Mouse (Mus musculus) G1E (cell line): Measurements from ENCODE around the gene Isca1. TPM values are rescaled to one million over a fixed set of nuclear protein-coding genes. Genes with fewer than 3 reads are reported as not detected.

Experiments
- ATAC-seq: 2 replicates; pipeline ENCODE4 v1.8.0; 2016; ENCODE audit warnings: mild to moderate bottlenecking; ENCODE audit not compliant: insufficient number of reproducible peaks, poor library complexity, low FRiP score, severe bottlenecking; ENCODE audit errors: extremely low read depth
- DNase-seq: peaks from one replicate; pipeline ENCODE4 v3.0.0; 2012; ENCODE audit warnings: low spot score
- H3K27me3 ChIP-seq: 2 replicates; pipeline ENCODE4 v1.6.1; 2012; ENCODE audit warnings: mild to moderate bottlenecking, low read length, inconsistent platforms; ENCODE audit not compliant: insufficient read depth
- H3K36me3 ChIP-seq: replicated peaks from 2 replicates; pipeline ENCODE3; 2012; ENCODE audit warnings: mild to moderate bottlenecking, inconsistent platforms
- H3K4me1 ChIP-seq: 2 replicates; pipeline ENCODE4 v1.6.1; 2012; ENCODE audit warnings: low read depth, low read length, inconsistent platforms, mixed read lengths; ENCODE audit not compliant: insufficient read depth
- H3K4me3 ChIP-seq: 2 replicates; pipeline ENCODE4 v1.5.1; 2012; ENCODE audit warnings: low read depth, mild to moderate bottlenecking, inconsistent platforms, low read length, moderate library complexity, mixed read lengths
- H3K9me3 ChIP-seq: replicated peaks from 2 replicates; pipeline ENCODE4 v1.6.1; 2012; ENCODE audit warnings: inconsistent platforms
- CTCF ChIP-seq: IDR thresholded peaks from 2 replicates; pipeline ENCODE4 v1.5.1; 2012; ENCODE audit warnings: low read depth, low read length, inconsistent platforms, mixed read lengths
- GATA1 ChIP-seq: IDR thresholded peaks from 2 replicates; pipeline ENCODE4 v1.6.1; 2012; ENCODE audit warnings: borderline replicate concordance, low read length, inconsistent platforms, mixed read lengths
- GATA2 ChIP-seq: IDR thresholded peaks from 2 replicates; pipeline ENCODE4 v1.6.1; 2012; ENCODE audit warnings: low read depth, low read length, inconsistent platforms, borderline replicate concordance
- POLR2AphosphoS5 ChIP-seq: IDR thresholded peaks from 2 replicates; pipeline ENCODE4 v1.6.1; 2012; ENCODE audit warnings: low read depth, low read length, inconsistent platforms; ENCODE audit not compliant: insufficient replicate concordance
- TAL1 ChIP-seq: conservative IDR thresholded peaks from 2 replicates; pipeline ENCODE4 v1.6.1; 2012; ENCODE audit warnings: low read depth, low read length, inconsistent platforms, mixed read lengths
- polyA plus RNA-seq: library from polyadenylated mRNA; stranded (reverse); fragments of >175 nt; gene quantifications from 2 replicates; pipeline ENCODE4 v1.2.3, GENCODE M21; 2012
- total RNA-seq, 2 experiments: library from RNA; stranded (forward) in 1 of 2; stranded (reverse) in 1 of 2; fragments of 200-1000 nt in 1 of 2; fragments of >200 nt in 1 of 2; fragmentation: Nextera tagmentation in 1 of 2; gene quantifications; 2 replicates each; pipeline ENCODE4 v1.2.3; 2014 to 2017

Isca1 gene
- total and polyA plus RNA-seq, 3 experiments: 57.0 to 309 (median 85.8) TPM

- peaks cover 41% of the 10 kb centered on the region for H3K27me3 ChIP-seq
Observed at GRCm38 (mm10) chr13:59710230-59710629, 59.4 kb downstream of the Isca1 start, which contains the start of gene Spata31d1a. Gene Spata31d1a, minus strand, starts transcription at chr13:59710330.

More at GRCm38 (mm10) chr13:59710230-59710629, 59.4 kb downstream of the Isca1 start, which contains the start of gene Spata31d1a:
- ATAC-seq (no peak), DNase-seq (no peak)
- H3K4me3 ChIP-seq: no peak within 1 kb of the TSS
- no peaks in the 10 kb centered on the region for H3K9me3 ChIP-seq
- no peaks in the 10 kb centered on the region for H3K36me3 ChIP-seq
- H3K4me1 ChIP-seq: peaks cover 23% of the 10 kb centered on the region
- TF ChIP-seq GATA2 (no peak), POLR2AphosphoS5 (no peak), CTCF (no peak), TAL1 (no peak), GATA1 (no peak)

Other genes with a start within 250 kb of the Isca1 start
- gene Agtpbp1, start 184.6 kb downstream of the Isca1 start, total RNA-seq (2014; fragmentation: Nextera tagmentation): 118 and 147 TPM in 2 replicates
- gene Agtpbp1, start 184.6 kb downstream of the Isca1 start, total RNA-seq (2017): 62.0 and 73.3 TPM in 2 replicates
- 6.0 and 6.1 TPM in 2 replicates for gene Agtpbp1, start 184.6 kb downstream of the Isca1 start, polyA plus RNA-seq
- gene Naa35, start 184.6 kb downstream of the Isca1 start, total RNA-seq (2014; fragmentation: Nextera tagmentation): 63.7 and 71.9 TPM in 2 replicates
- gene Naa35, start 184.6 kb downstream of the Isca1 start, total RNA-seq (2017): 29.5 and 31.0 TPM in 2 replicates
- gene Naa35, start 184.6 kb downstream of the Isca1 start, polyA plus RNA-seq: 8.4 and 8.5 TPM in 2 replicates
- gene Golm1, start 94.0 kb downstream of the Isca1 start, total RNA-seq (2014; fragmentation: Nextera tagmentation): 126 and 146 TPM in 2 replicates
- 134 and 139 TPM in 2 replicates for gene Golm1, start 94.0 kb downstream of the Isca1 start, total RNA-seq (2017)
- 31.5 and 32.8 TPM in 2 replicates for gene Golm1, start 94.0 kb downstream of the Isca1 start, polyA plus RNA-seq
- gene 4921517D22Rik, start 75.7 kb downstream of the Isca1 start, total RNA-seq (2014; fragmentation: Nextera tagmentation): not detected in 2 replicates
- 0.11 TPM in 1 of 2 replicates, not detected in the other for gene 4921517D22Rik, start 75.7 kb downstream of the Isca1 start, total RNA-seq (2017)
- not detected in 2 replicates for gene 4921517D22Rik, start 75.7 kb downstream of the Isca1 start, polyA plus RNA-seq
- gene Spata31d1a, start 59.5 kb downstream of the Isca1 start, total RNA-seq (2014; fragmentation: Nextera tagmentation): not detected in 2 replicates
- 0.05 and 0.12 TPM in 2 replicates for gene Spata31d1a, start 59.5 kb downstream of the Isca1 start, total RNA-seq (2017)
- not detected in 2 replicates for gene Spata31d1a, start 59.5 kb downstream of the Isca1 start, polyA plus RNA-seq
- not detected in 2 replicates for gene Spata31d1b, start 57.5 kb downstream of the Isca1 start, total RNA-seq (2014; fragmentation: Nextera tagmentation)
- 0.06 and 0.22 TPM in 2 replicates for gene Spata31d1b, start 57.5 kb downstream of the Isca1 start, total RNA-seq (2017)
- gene Spata31d1b, start 57.5 kb downstream of the Isca1 start, polyA plus RNA-seq: not detected in 2 replicates
- not detected in 2 replicates for gene Spata31d1d, start 38.1 kb downstream of the Isca1 start, total RNA-seq (2014; fragmentation: Nextera tagmentation)
- 0.05 TPM in 1 of 2 replicates, not detected in the other for gene Spata31d1d, start 38.1 kb downstream of the Isca1 start, total RNA-seq (2017)
- gene Spata31d1d, start 38.1 kb downstream of the Isca1 start, polyA plus RNA-seq: not detected in 2 replicates
- gene 1700014D04Rik, start 23.1 kb downstream of the Isca1 start, total RNA-seq (2014; fragmentation: Nextera tagmentation): not detected in 2 replicates
- 0.06 and 0.11 TPM in 2 replicates for gene 1700014D04Rik, start 23.1 kb downstream of the Isca1 start, total RNA-seq (2017)
- gene 1700014D04Rik, start 23.1 kb downstream of the Isca1 start, polyA plus RNA-seq: not detected in 2 replicates
- not detected in 2 replicates for gene Gm49354, start 12.4 kb upstream of the Isca1 start, total RNA-seq (2014; fragmentation: Nextera tagmentation)
- gene Gm49354, start 12.4 kb upstream of the Isca1 start, total RNA-seq (2017): 16.9 TPM in 1 of 2 replicates, not detected in the other
- 32.8 and 52.8 TPM in 2 replicates for gene Gm49354, start 12.4 kb upstream of the Isca1 start, polyA plus RNA-seq
- 215 and 232 TPM in 2 replicates for gene Tut7, start 53.3 kb upstream of the Isca1 start, total RNA-seq (2014; fragmentation: Nextera tagmentation)
- 166 and 194 TPM in 2 replicates for gene Tut7, start 53.3 kb upstream of the Isca1 start, total RNA-seq (2017)
- 59.6 and 66.1 TPM in 2 replicates for gene Tut7, start 53.3 kb upstream of the Isca1 start, polyA plus RNA-seq